Mouse (Mus musculus): Measurements from ENCODE around the gene Cnr1.

Gene Cnr1

GRCm38 (mm10) chr4:33943936-33944335 is 19.5 kb downstream of the Cnr1 start:
- no peak for DNase-seq

- no peak for DNase-seq
Measured at GRCm38 (mm10) chr4:33945742-33946141, 21.3 kb downstream of the Cnr1 start.

DNA sequence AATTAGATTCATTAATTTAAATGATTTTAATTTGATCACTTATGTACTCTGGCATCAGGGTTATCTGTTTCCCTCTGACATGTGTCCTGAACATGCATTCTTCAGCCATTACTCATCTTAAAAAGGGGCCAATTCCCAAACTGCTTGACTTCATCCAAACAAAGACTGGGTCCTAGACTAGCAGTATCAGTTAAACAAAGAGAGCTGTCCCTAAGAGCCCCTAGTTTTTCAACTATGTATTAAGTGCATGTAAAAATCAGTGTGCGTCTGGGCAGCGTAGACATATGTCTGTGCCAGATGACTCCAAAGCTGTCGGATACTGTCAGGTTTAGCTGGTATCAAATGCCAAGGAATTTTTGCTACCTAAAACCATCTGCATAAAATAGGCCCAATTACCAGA is 23.2 kb downstream of the Cnr1 start:
- DNase-seq: no peak

DNA sequence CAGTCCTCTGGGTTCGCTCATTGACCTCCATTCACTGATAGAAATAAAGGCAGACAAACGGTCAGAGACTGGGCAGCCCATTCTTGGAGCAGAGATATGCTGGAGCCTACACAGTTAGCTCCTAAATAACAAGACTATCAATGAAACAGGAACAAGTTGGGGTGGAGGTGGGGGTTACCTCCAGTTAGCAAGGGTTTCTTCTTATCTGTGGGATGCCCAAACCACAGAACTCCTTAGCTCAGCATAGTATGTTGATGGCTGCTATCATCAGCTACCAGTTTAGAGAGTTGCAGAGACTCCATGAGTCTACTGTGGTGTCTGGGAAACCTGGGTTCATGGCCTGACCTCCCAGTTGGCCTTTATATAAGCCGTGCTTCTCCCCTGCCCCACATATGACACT is 33.0 kb downstream of the Cnr1 start:
- DNase-seq: no peak

DNA sequence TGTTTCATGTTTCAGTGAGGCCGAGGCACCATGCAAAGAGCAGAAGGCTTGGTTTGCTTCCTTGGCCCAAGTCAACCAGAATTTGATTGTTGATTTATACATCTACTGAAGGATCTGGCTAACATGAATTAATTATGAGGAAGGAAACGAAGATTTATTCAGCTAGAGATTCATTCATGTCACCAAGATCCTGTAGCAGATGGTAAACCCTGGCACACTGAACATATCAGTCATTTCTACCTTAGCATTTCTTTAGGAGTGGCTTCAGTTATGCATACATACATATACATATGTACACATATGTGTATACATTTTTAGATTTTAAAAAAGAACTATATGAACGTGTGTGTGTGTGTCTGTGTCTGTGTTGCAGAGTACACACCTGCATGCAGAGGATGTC is 34.1 kb downstream of the Cnr1 start:
- no peak for DNase-seq

GRCm38 (mm10) chr4:33959841-33960240 is 35.4 kb downstream of the Cnr1 start:
- DNase-seq: no peak

- DNase-seq: no peak
Measured at GRCm38 (mm10) chr4:33970726-33971125, 46.3 kb downstream of the Cnr1 start.

GRCm38 (mm10) chr4:33988466-33989089 is 64.2 kb downstream of the Cnr1 start:
- DNase-seq: no peak

GRCm38 (mm10) chr4:33992687-33993086 is 68.3 kb downstream of the Cnr1 start:
- DNase-seq: no peak

GRCm38 (mm10) chr4:33996382-33996781 is 72.0 kb downstream of the Cnr1 start:
- DNase-seq: no peak
